ENCODE assay signal across 11 mouse cellular contexts in genomic region chr8:111062893-111063292, GRCm38 (mm10). TPM values are rescaled to one million over a fixed set of nuclear protein-coding genes. Genes with fewer than 3 reads are reported as not detected.
DNase-seq lines count a peak whose midpoint lies in the region; ATAC-seq and TF ChIP-seq lines count a peak whose summit lies in the region.
"Had no signal": no experiment of that assay in that cellular context is flagged by ENCODE, and none has a peak within 500 bp of the region (broad histone marks: within the 10 kb centered on the region; RNA-seq: fewer than 3 reads in every experiment).

No protein-coding gene starts in this region.

- H3K4me3 ChIP-seq in kidney, postnatal 0 days (replicated peaks; ENCODE audit: low read depth, low read length) = peak overlapping the region; percentile 56; the same call in 1 of the 2 replicates
- peak overlapping the region; percentile 57 for H3K4me3 ChIP-seq in forebrain, embryonic 10.5 days
- H3K4me3 ChIP-seq in intestine, postnatal 0 days (ENCODE audit: low read depth, low read length) = peak overlapping the region; percentile 66; the same call in 1 of the 2 replicates
- H3K4me3 ChIP-seq in midbrain, postnatal 0 days (ENCODE audit: low read depth, low read length) = peak overlapping the region; percentile 68; the same call in 1 of the 2 replicates

- peaks cover 5% of the 10 kb centered on the region; the same call in 1 of the 2 replicates for H3K4me1 ChIP-seq in kidney, postnatal 0 days (replicated peaks; ENCODE audit: insufficient read depth, low read length)
- peaks cover 35% of the 10 kb centered on the region for H3K4me1 ChIP-seq in forebrain, embryonic 10.5 days
- H3K4me1 ChIP-seq in intestine, postnatal 0 days (replicated peaks; ENCODE audit: control insufficient read depth, insufficient read depth, low read length) = peaks cover 6% of the 10 kb centered on the region; the same call in 1 of the 2 replicates
- peaks cover 10% of the 10 kb centered on the region for H3K4me1 ChIP-seq in midbrain, postnatal 0 days (ENCODE audit: insufficient read depth, low read length)

- no peak overlapping the region for H3K9ac ChIP-seq in kidney, postnatal 0 days (ENCODE audit: low read depth, low read length)
- H3K9ac ChIP-seq in intestine, postnatal 0 days (ENCODE audit: low read depth, low read length) = no peak overlapping the region
- no peak overlapping the region for H3K9ac ChIP-seq in midbrain, postnatal 0 days (replicated peaks; ENCODE audit: low read length, poor library complexity, severe bottlenecking)

- DNase-seq in kidney, postnatal 0 days (ENCODE audit: low spot score) = no peak
- no peak for DNase-seq in kidney, postnatal 10 days
- DNase-seq in forebrain, embryonic 10.5 days (ENCODE audit: extremely low spot score, low spot score) = no peak
- DNase-seq in midbrain, postnatal 0 days (ENCODE audit: low spot score) = no peak
- DNase-seq in frontal cortex, postnatal 36 days (ENCODE audit: low spot score in 2 of 2) = no peak
- no peak for DNase-seq in layer of hippocampus, postnatal 10 days (ENCODE audit: low spot score in 2 of 2)
- no peak for DNase-seq in ovary, postnatal 14 days (ENCODE audit: low spot score)

- no peak overlapping the region for H3K27ac ChIP-seq in kidney, postnatal 0 days
- 0 out of 2 replicates have a peak overlapping the region, but pooled peaks have one; percentile 86 for H3K27ac ChIP-seq in forebrain, embryonic 10.5 days
- H3K27ac ChIP-seq in intestine, postnatal 0 days (ENCODE audit: low read depth, low read length) = no peak overlapping the region
- no peak overlapping the region for H3K27ac ChIP-seq in midbrain, postnatal 0 days (ENCODE audit: low read depth, low read length)
- H3K27ac ChIP-seq: macrophage had no signal

- H3K9me3 ChIP-seq in kidney, postnatal 0 days (replicated peaks; ENCODE audit: low read length) = no peaks in the 10 kb centered on the region
- no peaks in the 10 kb centered on the region for H3K9me3 ChIP-seq in forebrain, embryonic 10.5 days
- no peaks in the 10 kb centered on the region for H3K9me3 ChIP-seq in intestine, postnatal 0 days (ENCODE audit: control insufficient read depth)
- no peaks in the 10 kb centered on the region for H3K9me3 ChIP-seq in midbrain, postnatal 0 days (ENCODE audit: low read length)

- H3K27me3 ChIP-seq in kidney, postnatal 0 days (ENCODE audit: insufficient read depth, low read length) = no peaks in the 10 kb centered on the region
- peaks cover 9% of the 10 kb centered on the region; the same call in 1 of the 2 replicates for H3K27me3 ChIP-seq in forebrain, embryonic 10.5 days (ENCODE audit: poor library complexity, severe bottlenecking)
- no peaks in the 10 kb centered on the region for H3K27me3 ChIP-seq in intestine, postnatal 0 days (replicated peaks; ENCODE audit: control insufficient read depth, insufficient read depth, low read length)
- no peaks in the 10 kb centered on the region for H3K27me3 ChIP-seq in midbrain, postnatal 0 days (ENCODE audit: insufficient read depth, low read length)

- 54% methylated on average over 2 of the region's 2 CpGs for WGBS in kidney, postnatal 0 days
- WGBS in forebrain, embryonic 10.5 days = 52% methylated on average over 2 of the region's 2 CpGs
- WGBS in intestine, postnatal 0 days = 59% methylated on average over 2 of the region's 2 CpGs
- WGBS in midbrain, postnatal 0 days = 50% methylated on average over 2 of the region's 2 CpGs

- no peaks in the 10 kb centered on the region for H3K36me3 ChIP-seq in kidney, postnatal 0 days (ENCODE audit: insufficient read depth, low read length)
- peaks cover 14% of the 10 kb centered on the region for H3K36me3 ChIP-seq in forebrain, embryonic 10.5 days (replicated peaks)
- H3K36me3 ChIP-seq in intestine, postnatal 0 days (ENCODE audit: control insufficient read depth, insufficient read depth) = no peaks in the 10 kb centered on the region; the same call in 1 of the 2 replicates
- no peaks in the 10 kb centered on the region for H3K36me3 ChIP-seq in midbrain, postnatal 0 days (ENCODE audit: insufficient read depth, low read length)

- H3K4me2 ChIP-seq in kidney, postnatal 0 days (ENCODE audit: low read length) = peak overlapping the region; percentile 76
- H3K4me2 ChIP-seq in intestine, postnatal 0 days (replicated peaks; ENCODE audit: low read depth) = peak overlapping the region; percentile 86
- peak overlapping the region; percentile 69 for H3K4me2 ChIP-seq in midbrain, postnatal 0 days (ENCODE audit: low read depth, low read length, poor library complexity, severe bottlenecking)

- no peak for TF ChIP-seq CTCF in kidney, postnatal 0 days (IDR thresholded peaks at IDR 0.05; ENCODE audit: low read depth)
- TF ChIP-seq CTCF in intestine, postnatal 0 days (IDR thresholded peaks at IDR 0.05; ENCODE audit: low read depth) = no peak
- TF ChIP-seq CTCF in midbrain, postnatal 0 days (IDR thresholded peaks at IDR 0.05) = no peak

- ATAC-seq in kidney, postnatal 0 days (replicated peaks; ENCODE audit: low FRiP score, low read depth) = no peak
- no peak for ATAC-seq in intestine, postnatal 0 days
- ATAC-seq in midbrain, postnatal 0 days (ENCODE audit: low FRiP score) = no peak

RNA-seq across cellular contexts. Expression of gene Exosc6, which starts 6.8 kb away (rescaled TPM):
- polyA plus RNA-seq in kidney, postnatal 0 days (2015; fragmentation: Nextera tagmentation; extraction: Ambion mirVana) = 29.8 and 37.6 TPM in 2 replicates
- 7.6 and 14.8 TPM in 2 replicates for polyA plus RNA-seq in forebrain, embryonic 10.5 days (2016; fragmentation: Nextera tagmentation; extraction: Ambion mirVana)
- polyA plus RNA-seq in intestine, postnatal 0 days (2015; fragmentation: Nextera tagmentation; extraction: Ambion mirVana) = 7.3 and 8.4 TPM in 2 replicates
- total RNA-seq in midbrain, postnatal 0 days (2014; rRNA removed) = not detected in 2 replicates
- polyA plus RNA-seq in midbrain, postnatal 0 days (2015; fragmentation: Nextera tagmentation; extraction: Ambion mirVana) = not detected in 2 replicates
- not detected for total RNA-seq in layer of hippocampus, postnatal 10 days (2021)
- polyA plus RNA-seq: kidney, adult 2 months; macrophage had no signal

RNA-seq across cellular contexts. Expression of gene Clec18a, which starts 29.3 kb away (rescaled TPM):
- polyA plus RNA-seq in kidney, postnatal 0 days (2015; fragmentation: Nextera tagmentation; extraction: Ambion mirVana) = 76.6 and 89.9 TPM in 2 replicates
- polyA plus RNA-seq in forebrain, embryonic 10.5 days (2016; fragmentation: Nextera tagmentation; extraction: Ambion mirVana) = 1.6 and 2.9 TPM in 2 replicates
- not detected in 2 replicates for polyA plus RNA-seq in intestine, postnatal 0 days (2015; fragmentation: Nextera tagmentation; extraction: Ambion mirVana)
- total RNA-seq in midbrain, postnatal 0 days (2014; rRNA removed) = not detected in 2 replicates
- 0.10 and 0.39 TPM in 2 replicates for polyA plus RNA-seq in midbrain, postnatal 0 days (2015; fragmentation: Nextera tagmentation; extraction: Ambion mirVana)
- total RNA-seq in layer of hippocampus, postnatal 10 days (2021) = 1 to 10 TPM in 1 of 2 experiments, under 1 TPM in 1; 0.59 to 1.1 TPM
- polyA plus RNA-seq: macrophage; spleen, adult 2 months had no signal

RNA-seq across cellular contexts. Expression of gene Aars, which starts 29.9 kb away (rescaled TPM):
- polyA plus RNA-seq in kidney, postnatal 0 days (2015; fragmentation: Nextera tagmentation; extraction: Ambion mirVana) = 39.6 and 42.2 TPM in 2 replicates
- 87.6 and 91.2 TPM in 2 replicates for polyA plus RNA-seq in forebrain, embryonic 10.5 days (2016; fragmentation: Nextera tagmentation; extraction: Ambion mirVana)
- polyA plus RNA-seq in intestine, postnatal 0 days (2015; fragmentation: Nextera tagmentation; extraction: Ambion mirVana) = 30.0 and 30.7 TPM in 2 replicates
- 110 and 111 TPM in 2 replicates for total RNA-seq in midbrain, postnatal 0 days (2014; rRNA removed)
- polyA plus RNA-seq in midbrain, postnatal 0 days (2015; fragmentation: Nextera tagmentation; extraction: Ambion mirVana) = 86.8 and 91.9 TPM in 2 replicates
- 100 to 1,000 TPM in 1 of 2 experiments, 10 to 100 TPM in 1; 93.0 to 100 TPM for total RNA-seq in layer of hippocampus, postnatal 10 days (2021)

RNA-seq across cellular contexts. Expression of gene Ddx19b, which starts 31.3 kb away (rescaled TPM):
- 4.4 and 4.8 TPM in 2 replicates for polyA plus RNA-seq in kidney, postnatal 0 days (2015; fragmentation: Nextera tagmentation; extraction: Ambion mirVana)
- 11.8 and 12.4 TPM in 2 replicates for polyA plus RNA-seq in forebrain, embryonic 10.5 days (2016; fragmentation: Nextera tagmentation; extraction: Ambion mirVana)
- polyA plus RNA-seq in intestine, postnatal 0 days (2015; fragmentation: Nextera tagmentation; extraction: Ambion mirVana) = 3.4 and 4.5 TPM in 2 replicates
- total RNA-seq in midbrain, postnatal 0 days (2014; rRNA removed) = 11.0 and 14.7 TPM in 2 replicates
- 5.0 and 5.2 TPM in 2 replicates for polyA plus RNA-seq in midbrain, postnatal 0 days (2015; fragmentation: Nextera tagmentation; extraction: Ambion mirVana)
- total RNA-seq in layer of hippocampus, postnatal 10 days (2021) = 10 to 100 TPM; 23.0 to 25.3 TPM

RNA-seq across cellular contexts. Expression of gene Pdpr, which starts 31.5 kb away (rescaled TPM):
- 8.5 and 9.7 TPM in 2 replicates for polyA plus RNA-seq in kidney, postnatal 0 days (2015; fragmentation: Nextera tagmentation; extraction: Ambion mirVana)
- 11.9 and 12.3 TPM in 2 replicates for polyA plus RNA-seq in forebrain, embryonic 10.5 days (2016; fragmentation: Nextera tagmentation; extraction: Ambion mirVana)
- 4.3 and 4.7 TPM in 2 replicates for polyA plus RNA-seq in intestine, postnatal 0 days (2015; fragmentation: Nextera tagmentation; extraction: Ambion mirVana)
- 19.3 and 19.5 TPM in 2 replicates for total RNA-seq in midbrain, postnatal 0 days (2014; rRNA removed)
- 6.7 and 9.5 TPM in 2 replicates for polyA plus RNA-seq in midbrain, postnatal 0 days (2015; fragmentation: Nextera tagmentation; extraction: Ambion mirVana)
- total RNA-seq in layer of hippocampus, postnatal 10 days (2021) = 10 to 100 TPM; 30.9 to 34.7 TPM

Comparison
In these comparisons a context has a peak if more than half of its experiments do, and no peak if none do; other contexts are left out.
1. RNA of gene Clec18a, which starts 29.3 kb away (polyA plus RNA-seq): 76.6 to 89.9 TPM in kidney, postnatal 0 days; 1.6 to 2.9 TPM in forebrain, embryonic 10.5 days, 0.10 to 0.39 TPM in midbrain, postnatal 0 days and not detected in intestine, postnatal 0 days; every median in the first group is over 10 times any median in the second.
2. Peak in every context shown above with its lines, with median percentiles within 50 percentile points of each other: H3K4me2 ChIP-seq and H3K4me3 ChIP-seq.